Mouse (Mus musculus) small intestine, adult 2 months (tissue): ENCODE results near the gene Hnrnpu.

ENCODE experiments used
- CTCF ChIP-seq: fragments of 200-500 bp; IDR thresholded peaks from 2 replicates; pipeline ENCODE4 v1.5.1; 2012; ENCODE audit warnings: low read depth, mild to moderate bottlenecking, control low read depth, inconsistent platforms, low read length, moderate library complexity, mixed read lengths; ENCODE audit not compliant: insufficient replicate concordance, insufficient read length; ENCODE audit errors: extremely low read depth
- POLR2A ChIP-seq: fragments of 200-500 bp; IDR thresholded peaks from 2 replicates; pipeline ENCODE4 v1.6.1; 2012; ENCODE audit warnings: low read depth, mild to moderate bottlenecking, control low read depth, inconsistent platforms, low read length, moderate library complexity

DNA sequence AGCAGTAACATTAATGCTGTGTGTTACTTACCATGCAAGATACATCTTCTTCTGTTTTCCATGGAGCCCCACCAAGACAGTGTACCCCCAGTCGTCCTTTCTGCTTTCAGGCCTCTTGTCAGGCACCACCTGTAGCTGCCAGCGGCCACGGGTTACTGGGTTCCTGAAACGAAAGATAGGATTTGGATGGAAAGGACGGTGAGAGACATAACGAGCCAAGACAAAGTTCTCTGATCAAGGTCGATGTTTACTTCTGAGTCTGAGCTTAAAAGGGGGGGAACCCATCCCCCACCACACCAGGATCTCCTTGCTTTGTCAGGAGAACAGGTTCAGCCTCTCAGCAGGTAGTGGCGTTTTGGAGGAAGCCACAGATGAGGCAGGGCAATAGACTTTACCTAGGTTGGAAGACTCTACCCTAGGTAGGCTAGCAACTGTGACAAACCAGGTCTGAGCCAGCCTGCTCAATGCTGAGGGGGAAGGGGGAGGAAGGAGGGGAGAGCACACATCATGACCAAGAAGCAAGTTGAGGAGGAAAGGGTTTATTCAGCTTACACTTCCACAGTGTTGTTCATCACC lies 49.9 kb downstream of the Hnrnpu start:
- TF ChIP-seq POLR2A (no peak), CTCF (no peak)
